Mouse (Mus musculus) lung, adult 18-20 months (tissue): ENCODE results near the gene Kcnj10.

Source experiments
- DNase-seq, 2 experiments: peaks; one replicate each; pipeline ENCODE4 v3.0.0; 2022; ENCODE audit warnings: mixed read lengths in 2 of 2

The Kcnj10 gene

GRCm38 (mm10) chr1:172312768-172313561 lies 28.0 kb upstream of the Kcnj10 start:
- DNase-seq = peak in 1 of 2 experiments; percentile 34

DNA sequence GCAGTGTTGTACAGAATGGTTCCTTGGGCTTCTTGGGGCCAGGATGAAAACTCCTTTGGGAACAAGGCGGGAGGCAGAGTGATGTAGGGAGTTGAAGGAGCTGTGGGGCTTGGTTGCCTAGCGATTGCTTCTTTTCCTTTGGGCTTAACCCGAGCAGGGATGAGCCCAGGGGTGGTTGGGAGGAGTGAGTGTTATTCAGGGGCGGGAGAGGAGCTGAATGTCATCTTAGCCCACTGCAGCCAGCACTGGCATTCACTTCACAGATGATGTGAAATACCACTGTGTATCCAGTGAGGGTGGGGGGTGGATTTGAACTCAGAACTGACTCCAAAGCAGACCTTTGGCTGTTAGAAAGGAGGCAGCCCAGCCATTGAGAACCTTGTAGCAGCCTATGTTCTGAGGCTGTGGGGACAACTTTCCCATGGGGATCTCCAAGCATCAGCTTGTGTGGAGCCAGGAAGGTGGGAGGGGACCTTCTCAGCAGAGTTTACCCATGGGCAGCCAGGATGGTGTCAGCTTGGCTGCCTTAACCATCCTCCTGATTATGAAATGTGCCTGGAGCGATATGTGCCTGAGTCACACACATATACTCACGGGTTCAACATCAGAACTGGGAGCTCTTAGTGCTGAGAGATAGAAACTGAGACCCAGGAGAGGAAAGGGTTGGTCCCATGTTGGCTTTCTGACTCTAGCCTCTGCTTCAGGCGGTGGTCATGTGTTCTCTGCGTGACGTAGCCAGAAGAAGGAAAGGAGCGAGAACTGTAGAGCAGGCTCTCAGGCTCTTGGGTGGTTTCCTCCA lies 27.2 kb upstream of the Kcnj10 start:
- no peak for DNase-seq

- no peak for DNase-seq
Observed at GRCm38 (mm10) chr1:172314911-172315310, 26.1 kb upstream of the Kcnj10 start.

DNA sequence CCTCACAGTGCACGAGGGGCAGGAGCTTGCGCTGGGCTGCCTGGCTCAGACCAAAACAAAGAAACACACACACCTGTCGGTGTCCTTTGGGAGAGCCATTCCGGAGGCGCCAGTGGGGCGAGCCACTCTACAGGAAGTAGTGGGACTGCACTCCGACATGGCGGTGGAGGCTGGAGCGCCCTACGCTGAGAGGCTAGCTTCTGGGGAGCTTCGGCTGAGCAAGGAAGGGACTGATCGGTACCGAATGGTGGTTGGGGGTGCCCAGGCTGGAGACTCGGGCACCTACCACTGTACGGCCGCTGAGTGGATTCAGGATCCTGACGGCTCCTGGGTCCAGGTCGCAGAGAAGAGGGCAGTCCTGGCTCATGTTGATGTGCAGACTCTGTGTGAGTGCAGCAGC lies 23.6 kb upstream of the Kcnj10 start:
- DNase-seq = no peak

GRCm38 (mm10) chr1:172317946-172318345 lies 23.1 kb upstream of the Kcnj10 start:
- DNase-seq = no peak

- no peak for DNase-seq
Observed at GRCm38 (mm10) chr1:172318424-172319035, 22.5 kb upstream of the Kcnj10 start.

- no peak for DNase-seq
Observed at GRCm38 (mm10) chr1:172319346-172319745, 21.7 kb upstream of the Kcnj10 start.

DNA sequence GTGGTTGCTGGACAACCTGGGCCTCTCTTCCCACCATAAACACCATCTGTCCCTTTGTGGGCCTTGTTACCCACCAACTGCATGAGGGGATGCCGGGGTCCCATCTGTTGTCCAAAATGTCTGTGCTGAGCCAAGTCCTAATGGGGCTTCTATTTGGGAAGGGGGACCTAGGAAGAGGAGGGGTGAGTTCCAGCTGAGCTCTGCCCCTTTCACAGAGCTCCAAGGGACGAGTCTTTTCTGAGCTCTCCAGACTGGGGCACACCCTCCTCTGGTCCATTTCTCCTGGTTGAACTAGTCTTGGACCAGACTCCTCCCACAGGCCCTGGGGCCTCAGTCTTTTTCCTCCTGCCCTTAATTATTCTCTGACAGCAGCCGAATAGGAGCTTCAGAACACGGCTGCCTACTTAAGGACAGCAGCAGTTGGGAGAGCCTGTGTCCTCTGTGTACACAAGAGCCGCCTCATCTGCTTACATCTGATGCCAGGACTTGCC lies 21.0 kb upstream of the Kcnj10 start:
- DNase-seq = no peak

DNA sequence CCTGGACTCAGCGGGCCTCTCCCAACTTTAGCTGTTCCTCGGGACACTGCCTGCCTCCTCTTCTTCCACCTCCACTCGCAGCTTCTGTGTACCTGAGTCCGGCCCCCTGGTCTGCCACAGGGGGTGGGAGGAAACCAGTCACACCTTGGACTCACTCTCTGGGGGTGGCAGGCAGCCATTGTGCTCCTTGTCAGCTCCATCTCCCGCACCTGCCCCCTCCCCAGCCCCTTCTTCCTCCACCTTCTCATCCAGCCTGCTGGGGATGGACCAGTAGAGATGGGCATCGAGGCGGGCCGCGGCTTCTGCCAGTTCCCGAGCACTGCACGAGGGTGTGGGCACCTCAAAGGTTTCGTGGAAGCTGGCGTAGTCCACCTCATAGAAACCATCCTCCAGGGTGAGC lies 18.3 kb upstream of the Kcnj10 start:
- no peak for DNase-seq

- DNase-seq = no peak
Observed at GRCm38 (mm10) chr1:172323298-172323697, 17.7 kb upstream of the Kcnj10 start.

DNA sequence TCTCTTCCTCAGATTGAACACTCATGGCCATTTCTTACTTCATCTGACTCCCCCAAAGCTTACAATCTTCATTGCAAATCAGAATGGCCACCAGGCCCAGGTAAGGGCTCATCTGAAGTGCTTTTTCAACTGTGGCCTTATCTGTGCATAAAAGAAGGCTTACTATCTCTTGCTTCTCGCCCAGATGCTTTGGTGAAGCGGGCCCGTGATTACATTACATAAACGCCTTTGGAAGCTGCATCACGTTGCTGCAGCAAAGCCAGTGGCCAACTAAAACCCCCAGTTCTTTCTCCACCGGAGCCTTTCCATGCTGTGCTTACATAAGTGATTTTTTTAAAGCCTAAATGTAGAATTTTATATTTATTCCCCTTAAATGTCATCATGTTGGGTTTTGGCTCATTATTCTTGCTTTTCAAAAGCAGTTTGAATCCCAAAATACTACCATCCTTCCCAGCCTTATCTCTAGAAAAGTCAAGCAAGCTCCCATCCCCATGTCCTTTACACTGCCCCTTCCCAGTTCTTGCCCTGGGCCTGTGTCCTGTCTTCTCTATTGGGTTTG lies 17.1 kb upstream of the Kcnj10 start:
- no peak for DNase-seq

- DNase-seq = peak; percentile 74 to 81
Observed at GRCm38 (mm10) chr1:172324725-172325124, 16.3 kb upstream of the Kcnj10 start.

- peak; percentile 76 to 81 for DNase-seq
Observed at GRCm38 (mm10) chr1:172325680-172326535, 15.1 kb upstream of the Kcnj10 start.

GRCm38 (mm10) chr1:172326684-172327083 lies 14.3 kb upstream of the Kcnj10 start:
- DNase-seq = no peak

GRCm38 (mm10) chr1:172327206-172328001 lies 13.6 kb upstream of the Kcnj10 start:
- no peak for DNase-seq

GRCm38 (mm10) chr1:172328041-172328440 lies 13.0 kb upstream of the Kcnj10 start:
- no peak for DNase-seq

DNA sequence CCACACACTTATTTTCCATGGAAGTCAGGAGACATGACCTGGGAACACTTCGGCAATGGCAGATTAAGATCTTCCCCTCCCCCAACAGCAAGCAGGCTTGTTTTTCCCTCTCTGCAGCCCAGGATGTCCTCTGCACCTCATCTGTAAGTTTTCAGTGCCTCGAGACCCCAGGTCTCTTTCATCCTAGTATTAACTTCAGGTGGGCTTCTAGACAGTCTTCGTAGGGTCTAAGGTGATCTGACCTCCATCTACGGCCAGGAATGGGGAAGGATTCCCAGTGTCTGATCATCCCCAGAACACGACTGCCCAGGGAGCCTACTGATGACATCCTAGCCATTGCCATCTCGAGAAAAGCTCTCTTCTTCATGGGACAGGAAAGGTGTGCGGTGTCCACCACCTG lies 12.5 kb upstream of the Kcnj10 start:
- DNase-seq = no peak

GRCm38 (mm10) chr1:172329131-172329530 lies 11.9 kb upstream of the Kcnj10 start, which contains the start of gene Kcnj9:
TSS of gene Kcnj9 (minus strand) at chr1:172329318.
- DNase-seq = no peak

GRCm38 (mm10) chr1:172329616-172330015 lies 11.4 kb upstream of the Kcnj10 start:
- no peak for DNase-seq

- no peak for DNase-seq
Observed at GRCm38 (mm10) chr1:172331422-172331947, 9.5 kb upstream of the Kcnj10 start.

DNA sequence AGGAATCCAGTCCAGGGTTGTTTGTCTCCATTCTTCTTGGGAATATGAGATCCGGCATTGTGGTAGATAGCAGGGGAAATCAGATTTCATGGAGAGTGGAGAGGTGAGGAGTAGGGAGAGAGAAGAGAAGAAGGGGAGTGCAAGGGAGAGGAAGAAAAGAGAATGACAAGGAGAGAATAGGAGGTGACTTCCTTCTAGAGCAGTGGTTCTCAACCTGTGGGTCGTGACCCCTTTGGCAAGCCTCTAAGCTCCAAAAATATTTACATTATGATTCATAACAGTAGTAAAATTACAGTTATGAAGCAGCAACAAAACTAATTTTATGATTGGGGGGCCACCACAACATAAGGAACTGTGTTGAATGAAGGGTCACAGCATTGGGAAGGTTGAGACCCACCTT lies 8.1 kb upstream of the Kcnj10 start:
- no peak for DNase-seq
